Mouse (Mus musculus) forebrain, embryonic 12.5 days (tissue): ENCODE data around the gene Tsg101. TPM values are rescaled to one million over a fixed set of nuclear protein-coding genes. Genes with fewer than 3 reads are reported as not detected.

Experiments
- ATAC-seq: fragments of 200-750 bp; cut with Nextera tagmentation; 2 replicates; pipeline ENCODE4 v1.8.0; 2017; ENCODE audit warnings: moderate TSS enrichment; ENCODE audit not compliant: low FRiP score
- H3K27ac ChIP-seq: fragments of 300-500 bp; sonication (generic); 2 replicates; pipeline ENCODE4 v1.5.1; 2016; ENCODE audit warnings: mild to moderate bottlenecking
- H3K27me3 ChIP-seq: fragments of 300-500 bp; sonication (generic); 2 replicates; pipeline ENCODE4 v1.6.1; 2016; ENCODE audit warnings: mild to moderate bottlenecking
- H3K36me3 ChIP-seq: fragments of 300-500 bp; sonication (generic); replicated peaks from 2 replicates; pipeline ENCODE4 v1.6.1; 2016; ENCODE audit warnings: mild to moderate bottlenecking
- H3K4me1 ChIP-seq: fragments of 300-500 bp; sonication (generic); 2 replicates; pipeline ENCODE4 v1.6.1; 2016
- H3K4me2 ChIP-seq: fragments of 300-500 bp; sonication (generic); 2 replicates; pipeline ENCODE4 v1.6.1; 2016; ENCODE audit warnings: mild to moderate bottlenecking, moderate library complexity
- H3K4me3 ChIP-seq: fragments of 300-500 bp; sonication (generic); replicated peaks from 2 replicates; pipeline ENCODE4 v1.5.1; 2016; ENCODE audit warnings: mild to moderate bottlenecking
- H3K9ac ChIP-seq: fragments of 300-500 bp; sonication (generic); 2 replicates; pipeline ENCODE4 v1.6.1; 2016; ENCODE audit warnings: mild to moderate bottlenecking
- H3K9me3 ChIP-seq: fragments of 300-500 bp; sonication (generic); 2 replicates; pipeline ENCODE4 v1.6.1; 2016
- WGBS: fragments of 180-500 bp; shearing (Covaris S2); methylation state at CpG from one replicate; pipeline ENCODE4 v1.1.7; 2016; 5-methylcytosine and 5-hydroxymethylcytosine counted together
- polyA plus RNA-seq: library from polyadenylated mRNA; unstranded; fragments of >200 nt; fragmentation: Nextera tagmentation; extraction: Ambion mirVana; gene quantifications from 2 replicates; pipeline ENCODE4 v1.2.1, GENCODE M21; 2016

The Tsg101 gene
- polyA plus RNA-seq, 1 experiment from 2014 or later, result 344 TPM

GRCm38 (mm10) chr7:46840787-46841525 is 78.8 kb downstream of the Tsg101 start, which contains the start of gene Ldha:
Gene Ldha (plus strand): TSS chr7:46841475.
- Histone ChIP-seq H3K4me2 (no peak within 1 kb of the TSS), H3K9ac (no peak within 1 kb of the TSS), H3K4me1 (peaks cover 25% of the 10 kb centered on the region), H3K9me3 (no peaks in the 10 kb centered on the region), H3K27ac (no peak within 1 kb of the TSS), H3K27me3 (peaks cover 16% of the 10 kb centered on the region), H3K4me3 (no peak within 1 kb of the TSS), H3K36me3 (no peaks in the 10 kb centered on the region)
- WGBS, result 31% methylated on average over 6 of the region's 6 CpGs
- no peak for ATAC-seq

- H3K27ac ChIP-seq, result no peak overlapping the region
- ATAC-seq, result no peak
- peaks cover 26% of the 10 kb centered on the region for H3K4me1 ChIP-seq
- peaks cover 16% of the 10 kb centered on the region for H3K27me3 ChIP-seq
- H3K36me3 ChIP-seq, result no peaks in the 10 kb centered on the region
- H3K9me3 ChIP-seq, result no peaks in the 10 kb centered on the region
- WGBS, result 55% methylated on average over 4 of the region's 4 CpGs
- no peak overlapping the region for H3K9ac ChIP-seq
- no peak overlapping the region for H3K4me3 ChIP-seq
- no peak overlapping the region for H3K4me2 ChIP-seq
These were observed 79.4 kb downstream of the Tsg101 start for GRCm38 (mm10) chr7:46840326-46840725.

- 72% methylated on average over 5 of the region's 5 CpGs for WGBS
- Histone ChIP-seq H3K27me3 (peaks cover 16% of the 10 kb centered on the region), H3K4me2 (no peak overlapping the region), H3K27ac (no peak overlapping the region), H3K4me1 (peaks cover 26% of the 10 kb centered on the region), H3K9me3 (no peaks in the 10 kb centered on the region), H3K9ac (no peak overlapping the region), H3K4me3 (no peak overlapping the region), H3K36me3 (no peaks in the 10 kb centered on the region)
- ATAC-seq, result no peak
These were observed 79.9 kb downstream of the Tsg101 start for GRCm38 (mm10) chr7:46839861-46840260.

- H3K4me2 ChIP-seq, result no peak overlapping the region
- no peak for ATAC-seq
- peaks cover 25% of the 10 kb centered on the region for H3K4me1 ChIP-seq
- peaks cover 16% of the 10 kb centered on the region for H3K27me3 ChIP-seq
- no peaks in the 10 kb centered on the region for H3K36me3 ChIP-seq
- 35% methylated on average over 7 of the region's 7 CpGs for WGBS
- H3K27ac ChIP-seq, result no peak overlapping the region
- H3K4me3 ChIP-seq, result no peak overlapping the region
- H3K9ac ChIP-seq, result no peak overlapping the region
- no peaks in the 10 kb centered on the region for H3K9me3 ChIP-seq
These were observed 80.3 kb downstream of the Tsg101 start for GRCm38 (mm10) chr7:46839446-46839845.

Other genes with a start within 250 kb of the Tsg101 start
- 0.63 and 0.76 TPM in 2 replicates for gene Tph1, start 247.4 kb downstream of the Tsg101 start, polyA plus RNA-seq
- 37.0 and 37.2 TPM in 2 replicates for gene Saal1, start 209.3 kb downstream of the Tsg101 start, polyA plus RNA-seq
- not detected in 2 replicates for gene Saa3, start 204.3 kb downstream of the Tsg101 start, polyA plus RNA-seq
- gene Saa4, start 187.4 kb downstream of the Tsg101 start, polyA plus RNA-seq, result not detected in 2 replicates
- gene Saa1, start 177.0 kb downstream of the Tsg101 start, polyA plus RNA-seq, result not detected in 2 replicates
- not detected in 2 replicates for gene Saa2, start 168.2 kb downstream of the Tsg101 start, polyA plus RNA-seq
- gene Hps5, start 123.9 kb downstream of the Tsg101 start, polyA plus RNA-seq, result 23.9 and 25.3 TPM in 2 replicates
- 52.6 and 55.4 TPM in 2 replicates for gene Gtf2h1, start 123.9 kb downstream of the Tsg101 start, polyA plus RNA-seq
- gene Ldha, start 78.5 kb downstream of the Tsg101 start, polyA plus RNA-seq, result 1,021 and 1,078 TPM in 2 replicates
- not detected in 2 replicates for gene Ldhc, start 58.8 kb downstream of the Tsg101 start, polyA plus RNA-seq
- 13.2 and 13.8 TPM in 2 replicates for gene Uevld, start 38.6 kb upstream of the Tsg101 start, polyA plus RNA-seq
- gene Gm9999, start 63.6 kb upstream of the Tsg101 start, polyA plus RNA-seq, result not detected in 2 replicates
- 12.3 and 13.5 TPM in 2 replicates for gene Spty2d1, start 88.4 kb upstream of the Tsg101 start, polyA plus RNA-seq
- 13.9 and 15.2 TPM in 2 replicates for gene Tmem86a, start 130.6 kb upstream of the Tsg101 start, polyA plus RNA-seq
- gene Ptpn5, start 213.7 kb upstream of the Tsg101 start, polyA plus RNA-seq, result 30.6 and 34.5 TPM in 2 replicates